Mouse (Mus musculus) liver, postnatal 0 days (tissue): Measurements from ENCODE around the gene Tkt. TPM values are rescaled to one million over a fixed set of nuclear protein-coding genes. Genes with fewer than 3 reads are reported as not detected.

Source experiments
- ATAC-seq: fragments of 200-750 bp; cut with Nextera tagmentation; 2 replicates; pipeline ENCODE4 v1.8.0; 2017; ENCODE audit warnings: mild to moderate bottlenecking, moderate library complexity
- DNase-seq: peaks from one replicate; pipeline ENCODE4 v3.0.0-alpha.2; 2016
- H3K27ac ChIP-seq: fragments of 300-500 bp; sonication (generic); 2 replicates; pipeline ENCODE4 v1.5.1; 2014; ENCODE audit warnings: antibody characterized with exemption, moderate library complexity, mild to moderate bottlenecking, low read depth
- H3K27me3 ChIP-seq: fragments of 300-500 bp; sonication (generic); 2 replicates; pipeline ENCODE4 v1.6.1; 2014; ENCODE audit warnings: low read length, control low read depth, mixed read lengths; ENCODE audit not compliant: insufficient read depth
- H3K36me3 ChIP-seq: fragments of 300-500 bp; sonication (generic); replicated peaks from 2 replicates; pipeline ENCODE4 v1.6.1; 2014; ENCODE audit warnings: mild to moderate bottlenecking, control low read depth, low read length, moderate library complexity, mixed read lengths; ENCODE audit not compliant: insufficient read depth
- H3K4me1 ChIP-seq: fragments of 300-500 bp; sonication (generic); 2 replicates; pipeline ENCODE4 v1.6.1; 2014; ENCODE audit warnings: antibody characterized with exemption, mild to moderate bottlenecking, control low read depth; ENCODE audit not compliant: insufficient read depth
- H3K4me2 ChIP-seq: fragments of 300-500 bp; sonication (generic); 2 replicates; pipeline ENCODE4 v1.6.1; 2014; ENCODE audit warnings: low read depth, mild to moderate bottlenecking, low read length, moderate library complexity, mixed read lengths
- H3K4me3 ChIP-seq: fragments of 300-500 bp; sonication (generic); 2 replicates; pipeline ENCODE4 v1.5.1; 2014; ENCODE audit warnings: low read depth, low read length
- H3K9ac ChIP-seq: fragments of 300-500 bp; sonication (generic); replicated peaks from 2 replicates; pipeline ENCODE4 v1.6.1; 2014; ENCODE audit warnings: mild to moderate bottlenecking, moderate library complexity
- H3K9me3 ChIP-seq: fragments of 300-500 bp; sonication (generic); 2 replicates; pipeline ENCODE4 v1.6.1; 2016; ENCODE audit warnings: mild to moderate bottlenecking, control low read depth, low read length, mixed read lengths
- CTCF ChIP-seq: sonication (generic); IDR thresholded peaks from 2 replicates; pipeline ENCODE4 v1.5.1; 2016; ENCODE audit warnings: antibody characterized with exemption, low read depth
- EP300 ChIP-seq: IDR thresholded peaks from 2 replicates; pipeline ENCODE4 v1.6.1; 2016; ENCODE audit warnings: antibody characterized with exemption, low read depth, mild to moderate bottlenecking
- WGBS: fragments of 180-500 bp; shearing (Covaris S2); extraction: QIAGEN DNeasy Blood & Tissue Kit; methylation state at CpG from one replicate; pipeline ENCODE4 v1.1.7; 2014; ENCODE audit not compliant: insufficient replicate concordance; 5-methylcytosine and 5-hydroxymethylcytosine counted together
- polyA plus RNA-seq: library from polyadenylated mRNA; unstranded; fragments of >200 nt; fragmentation: Nextera tagmentation; extraction: Ambion mirVana; gene quantifications from 2 replicates; pipeline ENCODE4 v1.2.1, GENCODE M21; 2015

Gene Tkt
- polyA plus RNA-seq, 1 experiment from 2014 or later = 110 TPM

GRCm38 (mm10) chr14:30594092-30594695, 46.0 kb downstream of the Tkt start:
- peak overlapping the region; percentile 78 for H3K27ac ChIP-seq
- no peak overlapping the region for H3K4me3 ChIP-seq
- TF ChIP-seq CTCF = no peak
- no peak for TF ChIP-seq EP300
- H3K4me2 ChIP-seq = no peak overlapping the region
- DNase-seq (no peak), ATAC-seq (0 out of 2 replicates have a peak, but pooled peaks have one; percentile 15)
- H3K4me1 ChIP-seq = peaks cover 10% of the 10 kb centered on the region
- WGBS = 64% methylated on average over 7 of the region's 7 CpGs
- H3K9me3 ChIP-seq = no peaks in the 10 kb centered on the region
- H3K27me3 ChIP-seq = no peaks in the 10 kb centered on the region
- no peak overlapping the region for H3K9ac ChIP-seq
- H3K36me3 ChIP-seq = peaks cover 26% of the 10 kb centered on the region

DNA sequence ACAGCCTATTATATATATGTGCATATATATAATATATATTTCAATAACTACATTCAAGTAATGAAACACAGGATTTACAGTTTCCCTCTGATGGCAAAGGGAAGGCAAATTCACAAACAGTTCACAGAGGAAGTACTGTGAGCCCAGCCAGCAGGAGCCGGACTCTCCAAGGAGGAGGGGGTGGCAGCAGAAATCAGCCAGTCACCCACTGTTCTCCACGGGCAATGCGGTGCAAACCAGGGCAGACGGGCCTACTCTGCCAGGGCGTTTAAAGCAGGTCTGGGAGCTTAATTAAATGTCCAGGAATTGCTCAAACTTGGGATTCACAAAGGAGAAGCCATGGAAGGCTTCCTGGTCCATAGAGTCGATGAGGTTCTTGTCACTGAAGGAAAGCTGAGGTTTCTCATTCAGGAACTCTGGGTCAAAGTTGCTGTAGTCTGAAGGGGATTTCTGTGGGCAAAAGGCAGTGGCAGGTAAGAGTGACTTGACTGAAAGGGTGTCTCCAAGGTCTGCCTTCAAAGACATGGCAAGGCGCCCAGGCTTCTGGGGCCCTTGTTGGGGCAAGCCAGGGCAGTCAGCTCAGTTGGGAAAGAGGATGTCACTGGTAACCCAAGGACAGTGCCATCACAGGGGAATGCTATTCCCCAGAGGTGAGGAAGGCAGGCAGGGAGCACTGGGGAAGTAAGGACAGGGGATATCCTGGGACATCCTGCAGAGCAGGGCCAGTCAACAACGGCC, 47.6 kb downstream of the Tkt start:
- Histone ChIP-seq H3K4me1 (peaks cover 10% of the 10 kb centered on the region), H3K4me2 (no peak overlapping the region), H3K9me3 (no peaks in the 10 kb centered on the region), H3K27ac (0 out of 2 replicates have a peak overlapping the region, but pooled peaks have one; percentile 45), H3K4me3 (no peak overlapping the region), H3K27me3 (no peaks in the 10 kb centered on the region), H3K9ac (no peak overlapping the region), H3K36me3 (peaks cover 32% of the 10 kb centered on the region)
- WGBS = 63% methylated on average over 8 of the region's 8 CpGs
- TF ChIP-seq EP300 (no peak), CTCF (no peak)
- DNase-seq = no peak
- ATAC-seq = no peak

DNA sequence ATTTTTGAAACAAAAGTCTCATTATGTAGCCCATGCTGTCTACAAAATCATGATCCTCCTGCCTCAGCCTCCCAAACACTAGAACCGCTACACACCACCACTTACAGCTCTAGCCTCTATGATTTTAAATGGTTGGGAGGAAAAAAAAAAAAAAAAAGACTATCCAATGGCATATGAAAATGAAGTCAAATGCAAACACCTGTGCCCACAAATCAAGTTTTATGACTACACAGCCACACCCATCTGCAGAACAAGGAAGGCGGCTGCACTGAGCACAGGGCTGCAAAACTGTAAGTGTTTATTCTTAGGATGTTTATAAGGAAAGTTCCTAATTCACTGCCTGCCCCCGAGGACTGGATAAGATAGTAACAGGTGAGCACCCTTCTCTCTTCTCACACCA, 48.2 kb downstream of the Tkt start:
- TF ChIP-seq CTCF = no peak
- TF ChIP-seq EP300 = no peak
- 79% methylated on average over 3 of the region's 3 CpGs for WGBS
- no peak for ATAC-seq
- Histone ChIP-seq H3K27ac (no peak overlapping the region), H3K9ac (no peak overlapping the region), H3K4me2 (no peak overlapping the region), H3K4me1 (peaks cover 10% of the 10 kb centered on the region), H3K9me3 (no peaks in the 10 kb centered on the region), H3K4me3 (no peak overlapping the region), H3K36me3 (peaks cover 37% of the 10 kb centered on the region), H3K27me3 (no peaks in the 10 kb centered on the region)
- DNase-seq = no peak

DNA sequence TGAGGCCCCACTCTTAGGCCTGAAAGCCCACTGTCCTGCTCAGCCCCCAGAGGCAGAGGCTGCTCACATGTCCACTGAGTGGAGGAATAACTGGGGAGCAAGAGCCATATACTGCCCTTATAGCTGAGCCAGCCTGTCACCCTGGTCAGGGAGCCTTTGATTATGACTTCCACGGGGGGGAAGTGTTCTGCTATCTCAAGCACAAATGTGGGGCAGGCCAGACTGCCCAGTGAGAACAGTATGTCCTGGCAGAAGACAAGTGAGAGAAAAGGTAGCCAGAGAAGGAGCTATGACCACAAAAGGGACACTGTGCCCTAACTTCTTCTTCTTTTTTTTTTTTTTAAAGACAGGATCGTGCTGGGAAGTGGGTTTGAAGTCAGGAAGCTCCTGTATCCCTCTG, 49.0 kb downstream of the Tkt start:
- WGBS = 59% methylated on average over 2 of the region's 2 CpGs

GRCm38 (mm10) chr14:30606817-30607216, 58.7 kb downstream of the Tkt start:
- H3K27ac ChIP-seq = peak overlapping the region; percentile 23; the same call in 1 of the 2 replicates
- no peak overlapping the region for H3K4me2 ChIP-seq
- DNase-seq = no peak
- H3K4me1 ChIP-seq = 0 out of 2 replicates have a peak, but pooled peaks cover 1% of the 10 kb centered on the region
- H3K9me3 ChIP-seq = no peaks in the 10 kb centered on the region
- WGBS = 71% methylated on average over 5 of the region's 5 CpGs
- H3K4me3 ChIP-seq = no peak overlapping the region
- ATAC-seq = peak; percentile 52
- TF ChIP-seq CTCF = no peak
- no peak for TF ChIP-seq EP300
- H3K27me3 ChIP-seq = no peaks in the 10 kb centered on the region
- no peak overlapping the region for H3K9ac ChIP-seq
- H3K36me3 ChIP-seq = peaks cover 49% of the 10 kb centered on the region

More for the DNA sequence above, 49.0 kb downstream of the Tkt start:
- H3K27me3 ChIP-seq = no peaks in the 10 kb centered on the region
- H3K4me3 ChIP-seq = no peak overlapping the region
- no peaks in the 10 kb centered on the region for H3K9me3 ChIP-seq
- H3K36me3 ChIP-seq = peaks cover 45% of the 10 kb centered on the region
- H3K27ac ChIP-seq = no peak overlapping the region
- peaks cover 10% of the 10 kb centered on the region for H3K4me1 ChIP-seq
- no peak overlapping the region for H3K9ac ChIP-seq
- no peak for ATAC-seq
- TF ChIP-seq EP300 (no peak), CTCF (no peak)
- no peak overlapping the region for H3K4me2 ChIP-seq
- DNase-seq = no peak

DNA sequence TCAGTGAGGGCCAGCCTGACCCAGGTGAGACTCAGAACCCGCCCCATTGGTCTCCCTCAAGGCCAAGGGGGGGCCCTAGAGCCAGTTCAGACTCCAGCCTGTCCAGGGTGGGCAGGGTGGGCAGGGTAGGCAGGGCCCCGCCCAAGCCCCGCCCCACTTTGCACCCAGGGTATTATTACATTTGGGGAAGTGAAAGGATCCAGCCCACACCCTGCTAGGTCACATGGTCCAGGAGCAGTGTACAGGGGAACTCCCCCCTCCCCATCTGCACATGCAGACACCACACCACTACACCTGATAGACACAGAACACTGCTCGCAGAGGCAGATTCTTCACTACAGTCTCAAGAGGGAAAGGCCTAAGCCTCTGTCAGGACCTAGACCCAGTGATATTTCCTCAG, 59.5 kb downstream of the Tkt start:
- Histone ChIP-seq H3K9ac (no peak overlapping the region), H3K27me3 (no peaks in the 10 kb centered on the region), H3K4me2 (no peak overlapping the region), H3K4me3 (no peak overlapping the region), H3K9me3 (no peaks in the 10 kb centered on the region), H3K4me1 (peaks cover 8% of the 10 kb centered on the region), H3K36me3 (peaks cover 40% of the 10 kb centered on the region), H3K27ac (peak overlapping the region; percentile 48)
- no peak for TF ChIP-seq EP300
- TF ChIP-seq CTCF = no peak
- DNase-seq (peak; percentile 53), ATAC-seq (peak; percentile 48)
- WGBS = 57% methylated on average over 4 of the region's 4 CpGs
